Mouse (Mus musculus) kidney, postnatal 36 days (tissue): ENCODE measurements at regions not wholly inside any gene's neighbourhood (a gene's known extent, or its start where the extent isn't known, plus 50 kb on each side); places are given as distances from the start of the nearest gene placed in this dataset.

Source experiments
- DNase-seq, 2 experiments: peaks; one replicate each; pipeline ENCODE4 v3.0.0; 2021 to 2022; ENCODE audit warnings: mixed read lengths in 2 of 2

- DNase-seq = no peak
Measured at GRCm38 (mm10) chr3:42286471-42286870, 544.1 kb downstream of the D3Ertd751e start.

- DNase-seq = no peak
Measured at GRCm38 (mm10) chr3:42312424-42312823, 570.0 kb downstream of the D3Ertd751e start.

- no peak for DNase-seq
Measured at GRCm38 (mm10) chr3:42327708-42328107, 585.3 kb downstream of the D3Ertd751e start.

- no peak for DNase-seq
Measured at GRCm38 (mm10) chr3:42342806-42343205, 600.4 kb downstream of the D3Ertd751e start.

- no peak for DNase-seq
Measured at GRCm38 (mm10) chr3:42376785-42377184, 634.4 kb downstream of the D3Ertd751e start.

- no peak for DNase-seq
Measured at GRCm38 (mm10) chr3:42382151-42382550, 639.7 kb downstream of the D3Ertd751e start.

GRCm38 (mm10) chr3:42402716-42403115, 660.3 kb downstream of the D3Ertd751e start:
- no peak for DNase-seq

GRCm38 (mm10) chr3:42408958-42409633, 666.7 kb downstream of the D3Ertd751e start:
- no peak for DNase-seq

- no peak for DNase-seq
Measured at GRCm38 (mm10) chr3:42427363-42427762, 685.0 kb downstream of the D3Ertd751e start.

GRCm38 (mm10) chr3:42449575-42449974, 707.2 kb downstream of the D3Ertd751e start:
- no peak for DNase-seq

- no peak for DNase-seq
Measured at GRCm38 (mm10) chr3:42464353-42464752, 721.9 kb downstream of the D3Ertd751e start.

- DNase-seq = no peak
Measured at GRCm38 (mm10) chr3:42467125-42467524, 724.7 kb downstream of the D3Ertd751e start.

- no peak for DNase-seq
Measured at GRCm38 (mm10) chr3:42514922-42515593, 772.6 kb downstream of the D3Ertd751e start.

GRCm38 (mm10) chr3:42516286-42516685, 773.9 kb downstream of the D3Ertd751e start:
- DNase-seq = no peak

- peak in 1 of 2 experiments; percentile 5 for DNase-seq
Measured at GRCm38 (mm10) chr3:42531397-42531796, 789.0 kb downstream of the D3Ertd751e start.

GRCm38 (mm10) chr3:42566731-42567130, 824.3 kb downstream of the D3Ertd751e start:
- DNase-seq = no peak

- DNase-seq = no peak
Measured at GRCm38 (mm10) chr3:42570364-42571024, 828.1 kb downstream of the D3Ertd751e start.

- no peak for DNase-seq
Measured at GRCm38 (mm10) chr3:42571877-42572459, 829.6 kb downstream of the D3Ertd751e start.

- no peak for DNase-seq
Measured at GRCm38 (mm10) chr3:42573155-42573554, 830.7 kb downstream of the D3Ertd751e start.

GRCm38 (mm10) chr3:42582311-42582710, 839.9 kb downstream of the D3Ertd751e start:
- no peak for DNase-seq

GRCm38 (mm10) chr3:42587296-42587932, 845.0 kb downstream of the D3Ertd751e start:
- no peak for DNase-seq

GRCm38 (mm10) chr3:42589516-42589915, 847.1 kb downstream of the D3Ertd751e start:
- no peak for DNase-seq

GRCm38 (mm10) chr3:42590126-42590525, 847.7 kb downstream of the D3Ertd751e start:
- no peak for DNase-seq
